ENCODE assay signal across 8 mouse cellular contexts in genomic region chr7:134471286-134471685, GRCm38 (mm10).
DNase-seq lines count a peak whose midpoint lies in the region; ATAC-seq and TF ChIP-seq lines count a peak whose summit lies in the region.

No protein-coding gene starts in this region.

- no peak for ATAC-seq in hindbrain, embryonic 12.5 days (ENCODE audit: low FRiP score)
- no peak for ATAC-seq in stomach, postnatal 0 days (ENCODE audit: low FRiP score, low TSS enrichment)

- no peak overlapping the region for H3K9ac ChIP-seq in hindbrain, embryonic 12.5 days
- no peak overlapping the region for H3K9ac ChIP-seq in stomach, postnatal 0 days (ENCODE audit: low read length)

- no peak for TF ChIP-seq EP300 in stomach, postnatal 0 days (optimal IDR thresholded peaks at IDR 0.05)

- DNase-seq in hindbrain, embryonic 10.5 days (ENCODE audit: low spot score) = peak; percentile 36
- DNase-seq in adrenal gland, postnatal 10 days = peak; percentile 58
- peak; percentile 51 for DNase-seq in kidney, postnatal 10 days
- peak; percentile 21 for DNase-seq in stomach, postnatal 0 days (ENCODE audit: low spot score)
- no peak for DNase-seq in spleen, postnatal 14 days (ENCODE audit: low spot score in 2 of 2)
- DNase-seq in Muller cell, postnatal 12 days (ENCODE audit: inconsistent ontology term) = no peak

- TF ChIP-seq CTCF in E14TG2a.4 (conservative IDR thresholded peaks at IDR 0.05; ENCODE audit: low read length) = peak; percentile 77
- peak; percentile 66 for TF ChIP-seq CTCF in stomach, postnatal 0 days (IDR thresholded peaks at IDR 0.05; ENCODE audit: low read depth)

- no peak overlapping the region for H3K4me2 ChIP-seq in hindbrain, embryonic 12.5 days (replicated peaks)
- H3K4me2 ChIP-seq in stomach, postnatal 0 days (replicated peaks; ENCODE audit: low read depth) = no peak overlapping the region

- no peak overlapping the region for H3K27ac ChIP-seq in hindbrain, embryonic 10.5 days
- H3K27ac ChIP-seq in hindbrain, embryonic 12.5 days = no peak overlapping the region
- H3K27ac ChIP-seq in stomach, postnatal 0 days (replicated peaks) = no peak overlapping the region

- 30% methylated on average over 2 of the region's 2 CpGs for whole genome bisulfite sequencing in hindbrain, embryonic 10.5 days
- 31% methylated on average over 2 of the region's 2 CpGs for WGBS in hindbrain, embryonic 12.5 days
- WGBS in stomach, postnatal 0 days = 38% methylated on average over 2 of the region's 2 CpGs

- no peaks in the 10 kb centered on the region for H3K27me3 ChIP-seq in hindbrain, embryonic 10.5 days (ENCODE audit: insufficient read depth, poor library complexity, severe bottlenecking)
- no peaks in the 10 kb centered on the region for H3K27me3 ChIP-seq in hindbrain, embryonic 12.5 days
- H3K27me3 ChIP-seq in E14TG2a.4 (ENCODE audit: insufficient read depth, low read length) = no peaks in the 10 kb centered on the region
- no peaks in the 10 kb centered on the region for H3K27me3 ChIP-seq in stomach, postnatal 0 days (ENCODE audit: control insufficient read depth, insufficient read depth, low read length)

- no peak overlapping the region for H3K4me3 ChIP-seq in hindbrain, embryonic 10.5 days
- no peak overlapping the region for H3K4me3 ChIP-seq in hindbrain, embryonic 12.5 days
- H3K4me3 ChIP-seq in E14TG2a.4 (replicated peaks; ENCODE audit: low read length) = no peak overlapping the region
- H3K4me3 ChIP-seq in stomach, postnatal 0 days (ENCODE audit: low read depth, low read length) = no peak overlapping the region

- H3K9me3 ChIP-seq in hindbrain, embryonic 10.5 days = no peaks in the 10 kb centered on the region
- H3K9me3 ChIP-seq in hindbrain, embryonic 12.5 days (replicated peaks) = no peaks in the 10 kb centered on the region
- H3K9me3 ChIP-seq in E14TG2a.4 (ENCODE audit: low read length) = no peaks in the 10 kb centered on the region
- no peaks in the 10 kb centered on the region for H3K9me3 ChIP-seq in stomach, postnatal 0 days (ENCODE audit: control insufficient read depth, low read length)

- no peaks in the 10 kb centered on the region for H3K36me3 ChIP-seq in hindbrain, embryonic 10.5 days
- H3K36me3 ChIP-seq in hindbrain, embryonic 12.5 days = no peaks in the 10 kb centered on the region
- no peaks in the 10 kb centered on the region for H3K36me3 ChIP-seq in E14TG2a.4 (ENCODE audit: insufficient read depth, low read length)
- no peaks in the 10 kb centered on the region for H3K36me3 ChIP-seq in stomach, postnatal 0 days (ENCODE audit: control insufficient read depth, insufficient read depth, low read length)

- no peaks in the 10 kb centered on the region for H3K4me1 ChIP-seq in hindbrain, embryonic 10.5 days (replicated peaks)
- H3K4me1 ChIP-seq in hindbrain, embryonic 12.5 days = 0 out of 2 replicates have a peak, but pooled peaks cover 3% of the 10 kb centered on the region
- H3K4me1 ChIP-seq in E14TG2a.4 (replicated peaks; ENCODE audit: low read depth, low read length) = no peaks in the 10 kb centered on the region
- no peaks in the 10 kb centered on the region for H3K4me1 ChIP-seq in stomach, postnatal 0 days (replicated peaks; ENCODE audit: control insufficient read depth, insufficient read depth)

Comparison
In these comparisons a context has a peak if more than half of its experiments do, and no peak if none do; other contexts are left out.
1. DNase-seq: peak in hindbrain, embryonic 10.5 days (single experiment), adrenal gland, postnatal 10 days (single experiment), kidney, postnatal 10 days (single experiment) and stomach, postnatal 0 days (single experiment); none in spleen, postnatal 14 days (0 of 2) and Muller cell, postnatal 12 days (single experiment).